Mouse (Mus musculus) forebrain, embryonic 11.5 days (tissue): Measurements from ENCODE around the gene Gsc2. TPM values are rescaled to one million over a fixed set of nuclear protein-coding genes. Genes with fewer than 3 reads are reported as not detected.
"Not testable (repeated sequence)": the region's sequence is repeated elsewhere in the genome, so short reads cannot be mapped to it uniquely, and the experiment has no call there.

Experiments used
- ATAC-seq: fragments of 200-750 bp; cut with Nextera tagmentation; replicated peaks from 2 replicates; pipeline ENCODE4 v1.8.0; 2017; ENCODE audit warnings: moderate TSS enrichment; ENCODE audit not compliant: low FRiP score
- DNase-seq: peaks from one replicate; pipeline ENCODE4 v3.0.0-alpha.2; 2017; ENCODE audit warnings: low spot score
- H3K27ac ChIP-seq: fragments of 300-500 bp; sonication (generic); 2 replicates; pipeline ENCODE4 v1.5.1; 2014; ENCODE audit warnings: low read depth, low read length
- H3K27me3 ChIP-seq: fragments of 300-500 bp; sonication (generic); 2 replicates; pipeline ENCODE4 v1.6.1; 2014; ENCODE audit warnings: mild to moderate bottlenecking, low read length, mixed read lengths; ENCODE audit not compliant: control insufficient read depth, insufficient read depth
- H3K36me3 ChIP-seq: fragments of 300-500 bp; sonication (generic); 2 replicates; pipeline ENCODE4 v1.6.1; 2014; ENCODE audit warnings: mild to moderate bottlenecking, low read length, moderate library complexity, mixed read lengths; ENCODE audit not compliant: control insufficient read depth, insufficient read depth
- H3K4me1 ChIP-seq: fragments of 300-500 bp; sonication (generic); replicated peaks from 2 replicates; pipeline ENCODE4 v1.6.1; 2014; ENCODE audit warnings: low read length, mixed read lengths; ENCODE audit not compliant: control insufficient read depth, insufficient read depth
- H3K4me2 ChIP-seq: fragments of 300-500 bp; sonication (generic); 2 replicates; pipeline ENCODE4 v1.6.1; 2014; ENCODE audit warnings: low read depth, mild to moderate bottlenecking, low read length, moderate library complexity, mixed read lengths; ENCODE audit not compliant: severe bottlenecking
- H3K4me3 ChIP-seq: fragments of 300-500 bp; sonication (generic); 2 replicates; pipeline ENCODE4 v1.5.1; 2014; ENCODE audit warnings: low read depth, low read length
- H3K9ac ChIP-seq: fragments of 300-500 bp; sonication (generic); 2 replicates; pipeline ENCODE4 v1.6.1; 2014; ENCODE audit warnings: low read length
- H3K9me3 ChIP-seq: fragments of 300-500 bp; sonication (generic); 2 replicates; pipeline ENCODE4 v1.6.1; 2016; ENCODE audit warnings: low read length, mixed read lengths; ENCODE audit not compliant: control insufficient read depth
- WGBS: fragments of 180-500 bp; shearing (Covaris S2); extraction: QIAGEN DNeasy Blood & Tissue Kit; methylation state at CpG from one replicate; pipeline ENCODE4 v1.1.7; 2014; 5-methylcytosine and 5-hydroxymethylcytosine counted together
- polyA plus RNA-seq: library from polyadenylated mRNA; unstranded; fragments of >200 nt; fragmentation: Nextera tagmentation; extraction: Ambion mirVana; gene quantifications from 2 replicates; pipeline ENCODE4 v1.2.1, GENCODE M21; 2014

Gene Gsc2
- 0.23 TPM in 1 of 2 replicates, not detected in the other for polyA plus RNA-seq

DNA sequence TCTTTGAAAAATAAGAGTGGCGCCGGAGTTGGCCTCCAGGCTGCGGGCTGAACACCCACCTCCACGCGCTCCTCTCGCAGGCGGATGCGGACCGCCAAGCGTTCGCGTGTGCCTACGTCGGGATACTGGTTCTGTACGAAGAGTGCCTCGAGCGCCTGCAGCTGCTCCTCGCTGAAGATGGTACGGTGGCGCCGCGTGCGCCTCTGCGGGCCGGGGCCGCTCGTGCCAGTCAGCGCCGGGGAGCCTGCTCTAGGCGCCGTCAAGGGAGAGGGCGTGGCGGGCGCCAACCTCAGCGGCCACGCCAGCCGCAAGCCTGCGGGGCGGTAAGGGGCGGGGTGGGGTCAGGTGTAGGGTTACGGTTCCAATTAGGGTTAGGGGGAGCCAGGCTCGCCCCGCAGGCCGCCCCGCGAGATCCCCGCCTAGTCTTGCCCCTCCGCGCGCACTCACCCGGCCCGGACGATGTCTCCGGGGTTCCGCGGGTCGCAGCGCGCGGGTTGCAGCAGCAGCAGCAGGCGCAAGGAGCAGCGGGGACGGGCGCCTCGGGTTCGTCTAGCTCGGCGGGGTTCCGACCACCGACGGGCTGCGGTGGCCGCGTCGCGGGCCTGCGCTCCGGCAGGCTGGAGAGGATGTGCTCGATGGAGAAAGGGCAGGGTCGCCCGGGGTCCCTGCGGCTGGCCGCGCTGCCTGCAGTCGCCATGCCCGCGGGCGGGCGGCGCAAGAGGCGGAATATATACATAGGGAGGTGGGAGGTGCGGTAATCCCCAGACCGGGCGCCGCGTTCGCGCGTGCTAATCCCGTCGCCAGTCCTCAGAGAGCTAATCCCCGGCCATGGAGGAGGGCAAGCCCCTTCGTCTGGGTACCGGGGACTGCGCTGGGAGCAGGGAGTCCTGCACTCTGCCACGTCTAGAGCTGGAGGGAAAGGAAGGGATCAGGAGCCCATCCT is at the start of gene Gsc2:
Gene Gsc2 (minus strand): TSS at position 753 of the 943 bp plus-strand sequence.
- ATAC-seq (no peak), DNase-seq (peak; percentile 71)
- Histone ChIP-seq H3K27ac (no peak within 1 kb of the TSS), H3K4me3 (peak within 1 kb of the TSS; percentile 32), H3K27me3 (peaks cover 54% of the 10 kb centered on the region), H3K9me3 (no peaks in the 10 kb centered on the region), H3K36me3 (no peaks in the 10 kb centered on the region), H3K4me1 (peaks cover 12% of the 10 kb centered on the region; the same call in 1 of the 2 replicates), H3K9ac (peak within 1 kb of the TSS; percentile 27; the same call in 1 of the 2 replicates), H3K4me2 (peak within 1 kb of the TSS; percentile 47)
- under 1% methylated on average over 95 of the region's 106 CpGs for WGBS

DNA sequence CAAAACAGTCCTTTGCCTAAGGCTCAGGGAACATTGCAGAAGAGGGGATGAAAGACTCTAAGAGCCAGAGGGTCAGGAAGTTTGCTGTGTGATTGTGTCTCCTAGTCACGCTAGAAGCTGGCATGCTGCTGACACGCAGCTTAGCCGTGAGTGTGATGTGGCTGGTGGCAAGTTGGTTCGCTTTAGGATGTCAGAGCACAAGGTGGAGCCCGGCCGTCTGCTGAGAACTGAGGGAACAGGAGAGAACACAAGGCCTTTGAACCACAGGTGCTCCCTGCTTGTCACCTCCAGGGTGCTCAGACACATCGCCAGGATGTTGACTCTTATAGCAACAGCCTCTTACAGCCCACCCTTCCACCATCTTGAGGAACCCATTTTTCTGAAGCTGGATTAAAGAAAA is 47.2 kb upstream of the Gsc2 start:
- Histone ChIP-seq H3K9me3 (no peaks in the 10 kb centered on the region), H3K27me3 (no peaks in the 10 kb centered on the region), H3K4me1 (no peaks in the 10 kb centered on the region), H3K4me3 (no peak overlapping the region), H3K36me3 (no peaks in the 10 kb centered on the region), H3K9ac (no peak overlapping the region), H3K27ac (no peak overlapping the region), H3K4me2 (no peak overlapping the region)
- 82% methylated on average over 7 of the region's 7 CpGs for WGBS
- DNase-seq (no peak), ATAC-seq (no peak)

- WGBS = 98% methylated on average over 17 of the region's 17 CpGs
- H3K4me3 ChIP-seq = not testable (repeated sequence)
Measured at GRCm38 (mm10) chr16:17956052-17956638, 41.3 kb upstream of the Gsc2 start.

DNA sequence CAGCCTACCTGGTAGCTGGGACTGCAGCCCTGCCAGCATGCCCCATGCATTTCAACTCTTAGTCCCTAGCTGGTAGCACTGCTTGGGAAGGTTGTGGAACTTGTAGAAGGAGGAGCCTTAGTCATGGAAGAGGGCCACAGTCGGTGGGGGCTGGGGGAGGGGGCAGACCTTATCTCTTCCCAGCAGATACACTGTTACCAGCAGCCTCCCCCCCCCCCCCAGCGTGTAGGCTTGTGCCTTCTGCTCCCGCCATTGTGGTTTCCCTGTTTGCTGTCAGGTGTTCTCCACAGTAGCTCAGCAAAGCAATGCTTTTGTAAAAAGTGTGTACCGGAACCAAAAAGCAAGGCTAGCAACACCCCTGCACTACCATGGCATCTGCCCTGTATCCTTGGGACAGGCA is 36.8 kb upstream of the Gsc2 start:
- DNase-seq (no peak), ATAC-seq (no peak)
- no peak overlapping the region for H3K4me3 ChIP-seq
- H3K27me3 ChIP-seq = no peaks in the 10 kb centered on the region
- H3K27ac ChIP-seq = no peak overlapping the region
- WGBS = 91% methylated on average over 3 of the region's 4 CpGs
- no peaks in the 10 kb centered on the region for H3K9me3 ChIP-seq
- H3K9ac ChIP-seq = no peak overlapping the region
- H3K4me2 ChIP-seq = no peak overlapping the region
- peaks cover 5% of the 10 kb centered on the region; the same call in 1 of the 2 replicates for H3K4me1 ChIP-seq
- H3K36me3 ChIP-seq = no peaks in the 10 kb centered on the region

More at GRCm38 (mm10) chr16:17956052-17956638, 41.3 kb upstream of the Gsc2 start:
- not testable (repeated sequence) for H3K9ac ChIP-seq, H3K27me3 ChIP-seq, H3K9me3 ChIP-seq, DNase-seq, H3K27ac ChIP-seq, H3K4me1 ChIP-seq, H3K4me2 ChIP-seq, H3K36me3 ChIP-seq, ATAC-seq

DNA sequence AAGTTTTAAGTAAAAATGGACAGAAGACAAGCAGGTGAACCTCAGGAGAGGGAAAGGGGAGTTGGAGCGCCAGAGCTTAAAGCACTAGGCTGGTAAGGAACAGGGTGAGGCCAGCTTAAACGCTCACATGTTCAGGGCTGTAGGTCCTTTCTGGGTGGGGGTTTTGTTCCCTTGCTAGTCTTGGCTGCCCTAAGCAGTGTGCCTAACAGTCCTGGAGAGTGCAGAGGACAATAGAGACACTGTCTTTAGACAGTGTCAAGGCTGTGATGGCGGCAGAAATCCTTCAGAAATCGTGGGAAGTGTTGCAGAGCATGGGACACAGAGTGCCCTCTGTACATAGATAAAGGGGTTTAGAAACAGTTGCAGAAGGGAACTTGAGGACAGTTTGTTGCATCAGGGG is 35.2 kb upstream of the Gsc2 start:
- ATAC-seq (peak; percentile 46), DNase-seq (no peak)
- peak overlapping the region; percentile 27 for H3K9ac ChIP-seq
- no peaks in the 10 kb centered on the region for H3K36me3 ChIP-seq
- H3K27me3 ChIP-seq = no peaks in the 10 kb centered on the region
- WGBS = 38% methylated on average over 4 of the region's 4 CpGs
- no peak overlapping the region for H3K4me3 ChIP-seq
- no peaks in the 10 kb centered on the region for H3K9me3 ChIP-seq
- H3K27ac ChIP-seq = peak overlapping the region; percentile 48; the same call in 1 of the 2 replicates
- H3K4me1 ChIP-seq = peaks cover 5% of the 10 kb centered on the region; the same call in 1 of the 2 replicates
- no peak overlapping the region for H3K4me2 ChIP-seq

DNA sequence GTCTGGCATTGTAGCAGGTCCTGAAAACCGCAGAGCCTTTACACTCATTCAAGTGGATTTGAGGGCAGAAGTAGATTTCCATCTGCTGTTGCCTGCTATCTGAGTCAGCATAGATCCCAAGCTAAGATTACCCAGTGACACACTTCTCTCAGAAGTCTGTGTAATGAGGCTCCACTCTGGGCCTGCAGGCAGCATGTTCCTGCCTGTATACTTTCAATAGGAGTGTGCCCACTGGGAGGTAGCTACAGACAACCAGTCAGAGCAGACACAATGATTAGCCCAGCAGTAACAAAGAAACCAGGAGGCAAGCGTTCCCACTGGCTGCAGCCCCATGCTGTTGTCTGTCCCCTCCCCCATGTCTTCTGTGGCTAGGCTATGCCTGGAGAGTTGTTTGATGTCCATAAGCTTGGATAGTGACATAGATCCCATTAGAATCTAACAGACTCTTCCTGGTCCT is 34.6 kb upstream of the Gsc2 start:
- peaks cover 5% of the 10 kb centered on the region; the same call in 1 of the 2 replicates for H3K4me1 ChIP-seq
- H3K27ac ChIP-seq = peak overlapping the region; percentile 48; the same call in 1 of the 2 replicates
- H3K4me3 ChIP-seq = no peak overlapping the region
- H3K36me3 ChIP-seq = no peaks in the 10 kb centered on the region
- peak overlapping the region; percentile 27; the same call in 1 of the 2 replicates for H3K9ac ChIP-seq
- H3K27me3 ChIP-seq = no peaks in the 10 kb centered on the region
- no peaks in the 10 kb centered on the region for H3K9me3 ChIP-seq
- 22% methylated on average over 2 of the region's 2 CpGs for WGBS
- ATAC-seq (peak; percentile 83), DNase-seq (peak; percentile 77)
- no peak overlapping the region for H3K4me2 ChIP-seq

DNA sequence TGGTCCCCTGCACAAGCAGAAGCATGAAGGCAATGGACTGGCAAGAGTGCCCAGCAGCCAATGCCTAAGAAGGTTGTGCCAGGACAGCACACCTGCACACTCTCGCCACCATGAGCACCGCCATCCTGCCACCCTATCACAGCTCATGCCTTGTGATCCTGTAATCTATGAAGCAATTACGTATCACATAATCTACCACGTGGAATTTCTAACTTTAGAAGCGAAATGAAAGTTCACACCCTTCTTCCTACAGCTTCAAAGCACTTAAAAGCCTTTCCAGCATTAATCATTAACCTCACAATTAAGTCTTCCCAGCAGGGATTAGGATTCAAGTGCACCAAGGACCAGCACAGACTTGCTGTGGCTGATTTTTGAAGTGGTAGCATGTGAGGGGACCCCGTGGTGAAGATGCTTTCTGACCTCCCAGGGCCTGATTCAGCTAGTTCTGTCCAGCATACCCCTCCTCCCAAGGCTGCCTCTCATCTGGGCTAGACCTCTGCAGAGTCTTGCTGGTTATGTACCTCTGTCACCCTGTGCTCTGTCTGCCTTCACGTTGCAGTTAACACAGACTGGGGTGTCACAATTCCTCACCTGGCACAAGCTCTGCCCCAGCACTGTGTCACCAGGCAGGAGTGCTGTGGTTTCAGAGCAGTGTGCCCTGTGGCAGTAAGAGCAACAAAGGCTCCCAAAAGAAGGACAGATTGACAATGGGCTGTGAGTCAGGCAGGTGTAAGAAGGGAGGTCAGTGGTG is 30.4 kb upstream of the Gsc2 start:
- ATAC-seq (no peak), DNase-seq (no peak)
- Histone ChIP-seq H3K4me1 (peaks cover 5% of the 10 kb centered on the region; the same call in 1 of the 2 replicates), H3K27me3 (no peaks in the 10 kb centered on the region), H3K36me3 (no peaks in the 10 kb centered on the region), H3K27ac (no peak overlapping the region), H3K4me3 (no peak overlapping the region), H3K9ac (no peak overlapping the region), H3K9me3 (no peaks in the 10 kb centered on the region), H3K4me2 (no peak overlapping the region)
- 63% methylated on average over 7 of the region's 7 CpGs for WGBS

DNA sequence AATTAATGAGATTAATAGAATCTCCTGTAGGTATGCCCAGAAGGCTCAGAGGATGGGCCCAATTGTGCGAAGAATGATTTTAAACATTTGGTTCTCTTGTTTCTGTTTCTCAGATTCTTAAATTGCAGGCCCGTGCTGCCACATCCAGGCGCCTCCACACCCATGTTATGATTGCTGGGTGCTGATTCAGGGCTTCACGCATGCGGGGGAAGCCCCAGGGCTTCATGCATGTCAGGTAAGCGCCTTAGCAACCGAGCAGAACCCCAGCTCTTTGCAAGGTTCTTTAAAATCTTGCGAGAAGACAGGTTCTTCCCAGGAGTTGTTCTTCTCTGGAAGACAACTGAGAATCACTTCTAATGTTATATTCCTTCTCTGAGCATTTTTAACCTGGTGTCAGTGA is 28.6 kb upstream of the Gsc2 start:
- DNase-seq (no peak), ATAC-seq (no peak)
- no peaks in the 10 kb centered on the region for H3K4me1 ChIP-seq
- WGBS = 77% methylated on average over 8 of the region's 8 CpGs
- H3K9me3 ChIP-seq = no peaks in the 10 kb centered on the region
- H3K9ac ChIP-seq = no peak overlapping the region
- H3K36me3 ChIP-seq = no peaks in the 10 kb centered on the region
- H3K27me3 ChIP-seq = no peaks in the 10 kb centered on the region
- H3K4me3 ChIP-seq = no peak overlapping the region
- H3K4me2 ChIP-seq = no peak overlapping the region
- no peak overlapping the region for H3K27ac ChIP-seq
